Mouse (Mus musculus) stomach, embryonic 15.5 days (tissue): ENCODE measurements around the gene Gm5269. TPM values are rescaled to one million over a fixed set of nuclear protein-coding genes. Genes with fewer than 3 reads are reported as not detected.

Experiments
- ATAC-seq: fragments of 200-750 bp; cut with Nextera tagmentation; 2 replicates; pipeline ENCODE4 v1.8.0; 2017; ENCODE audit warnings: low read depth, moderate number of reproducible peaks, moderate TSS enrichment; ENCODE audit not compliant: insufficient read depth, low FRiP score
- H3K27ac ChIP-seq: fragments of 300-500 bp; sonication (generic); 2 replicates; pipeline ENCODE4 v1.5.1; 2015; ENCODE audit warnings: mild to moderate bottlenecking, inconsistent platforms
- H3K27me3 ChIP-seq: fragments of 300-500 bp; sonication (generic); replicated peaks from 2 replicates; pipeline ENCODE4 v1.6.1; 2015; ENCODE audit warnings: inconsistent platforms
- H3K36me3 ChIP-seq: fragments of 300-500 bp; sonication (generic); 2 replicates; pipeline ENCODE4 v1.6.1; 2015; ENCODE audit warnings: inconsistent platforms
- H3K4me1 ChIP-seq: fragments of 300-500 bp; sonication (generic); 2 replicates; pipeline ENCODE4 v1.6.1; 2015; ENCODE audit warnings: inconsistent platforms
- H3K4me2 ChIP-seq: fragments of 300-500 bp; sonication (generic); 2 replicates; pipeline ENCODE4 v1.6.1; 2015; ENCODE audit warnings: mild to moderate bottlenecking, inconsistent platforms
- H3K4me3 ChIP-seq: fragments of 300-500 bp; sonication (generic); replicated peaks from 2 replicates; pipeline ENCODE4 v1.5.1; 2015; ENCODE audit warnings: inconsistent platforms
- H3K9ac ChIP-seq: fragments of 300-500 bp; sonication (generic); 2 replicates; pipeline ENCODE4 v1.6.1; 2015; ENCODE audit warnings: inconsistent platforms
- H3K9me3 ChIP-seq: fragments of 300-500 bp; sonication (generic); 2 replicates; pipeline ENCODE4 v1.6.1; 2016; ENCODE audit warnings: inconsistent platforms
- WGBS: fragments of 180-500 bp; shearing (Covaris S2); methylation state at CpG from one replicate; pipeline ENCODE4 v1.1.7; 2015; 5-methylcytosine and 5-hydroxymethylcytosine counted together
- polyA plus RNA-seq: library from polyadenylated mRNA; unstranded; fragments of >200 nt; fragmentation: Nextera tagmentation; extraction: Ambion mirVana; gene quantifications from 2 replicates; pipeline ENCODE4 v1.2.1, GENCODE M21; 2015

Gene Gm5269
- polyA plus RNA-seq, 1 experiment from 2014 or later = not detected

- Histone ChIP-seq H3K4me1 (no peaks in the 10 kb centered on the region), H3K4me2 (no peak overlapping the region), H3K9ac (no peak overlapping the region), H3K27ac (no peak overlapping the region), H3K36me3 (peaks cover 4% of the 10 kb centered on the region; the same call in 1 of the 2 replicates), H3K9me3 (no peaks in the 10 kb centered on the region), H3K4me3 (no peak overlapping the region), H3K27me3 (no peaks in the 10 kb centered on the region)
- 90% methylated on average over 4 of the region's 4 CpGs for WGBS
- ATAC-seq = no peak
These were observed 24.2 kb upstream of the Gm5269 start for GRCm38 (mm10) chr1:45914236-45914635.

GRCm38 (mm10) chr1:45905107-45905821, 15.2 kb upstream of the Gm5269 start:
- H3K9me3 ChIP-seq = no peaks in the 10 kb centered on the region
- H3K4me3 ChIP-seq = no peak overlapping the region
- peak; percentile 88 for ATAC-seq
- H3K27me3 ChIP-seq = no peaks in the 10 kb centered on the region
- WGBS = 14% methylated on average over 5 of the region's 5 CpGs
- peaks cover 9% of the 10 kb centered on the region; the same call in 1 of the 2 replicates for H3K4me1 ChIP-seq
- H3K27ac ChIP-seq = peak overlapping the region; percentile 57
- peak overlapping the region; percentile 21; the same call in 1 of the 2 replicates for H3K4me2 ChIP-seq
- H3K9ac ChIP-seq = no peak overlapping the region
- H3K36me3 ChIP-seq = no peaks in the 10 kb centered on the region

GRCm38 (mm10) chr1:45904161-45904560, 14.1 kb upstream of the Gm5269 start:
- Histone ChIP-seq H3K4me1 (peaks cover 9% of the 10 kb centered on the region; the same call in 1 of the 2 replicates), H3K4me3 (no peak overlapping the region), H3K36me3 (no peaks in the 10 kb centered on the region), H3K27me3 (no peaks in the 10 kb centered on the region), H3K4me2 (no peak overlapping the region), H3K27ac (no peak overlapping the region), H3K9ac (no peak overlapping the region), H3K9me3 (no peaks in the 10 kb centered on the region)
- no peak for ATAC-seq
- WGBS = 77% methylated on average over 3 of the region's 3 CpGs

GRCm38 (mm10) chr1:45898044-45898443, 8.0 kb upstream of the Gm5269 start:
- WGBS = 42% methylated on average over 1 of the region's 1 CpGs
- no peaks in the 10 kb centered on the region for H3K9me3 ChIP-seq
- H3K4me1 ChIP-seq = no peaks in the 10 kb centered on the region
- no peak overlapping the region for H3K4me3 ChIP-seq
- no peak overlapping the region for H3K4me2 ChIP-seq
- no peak overlapping the region for H3K27ac ChIP-seq
- no peak for ATAC-seq
- H3K9ac ChIP-seq = no peak overlapping the region
- H3K36me3 ChIP-seq = no peaks in the 10 kb centered on the region
- no peaks in the 10 kb centered on the region for H3K27me3 ChIP-seq

- no peaks in the 10 kb centered on the region for H3K4me1 ChIP-seq
- no peaks in the 10 kb centered on the region for H3K9me3 ChIP-seq
- 0 out of 2 replicates have a peak overlapping the region, but pooled peaks have one; percentile 12 for H3K27ac ChIP-seq
- H3K4me3 ChIP-seq = no peak overlapping the region
- ATAC-seq = no peak
- H3K4me2 ChIP-seq = no peak overlapping the region
- no peak overlapping the region for H3K9ac ChIP-seq
- WGBS = 76% methylated on average over 6 of the region's 6 CpGs
- no peaks in the 10 kb centered on the region for H3K27me3 ChIP-seq
- H3K36me3 ChIP-seq = no peaks in the 10 kb centered on the region
These were observed 4.3 kb upstream of the Gm5269 start for GRCm38 (mm10) chr1:45894168-45894912.

- no peaks in the 10 kb centered on the region for H3K9me3 ChIP-seq
- no peak overlapping the region for H3K4me2 ChIP-seq
- no peaks in the 10 kb centered on the region for H3K36me3 ChIP-seq
- no peak for ATAC-seq
- no peaks in the 10 kb centered on the region for H3K4me1 ChIP-seq
- no peak overlapping the region for H3K9ac ChIP-seq
- no peak overlapping the region for H3K27ac ChIP-seq
- no peak overlapping the region for H3K4me3 ChIP-seq
- 71% methylated on average over 2 of the region's 2 CpGs for whole genome bisulfite sequencing
- H3K27me3 ChIP-seq = no peaks in the 10 kb centered on the region
These were observed 1.9 kb upstream of the Gm5269 start for GRCm38 (mm10) chr1:45891986-45892385.

- no peak overlapping the region for H3K9ac ChIP-seq
- no peaks in the 10 kb centered on the region for H3K4me1 ChIP-seq
- WGBS = 61% methylated on average over 9 of the region's 9 CpGs
- no peaks in the 10 kb centered on the region for H3K27me3 ChIP-seq
- H3K27ac ChIP-seq = no peak overlapping the region
- H3K36me3 ChIP-seq = no peaks in the 10 kb centered on the region
- H3K4me3 ChIP-seq = no peak overlapping the region
- H3K9me3 ChIP-seq = no peaks in the 10 kb centered on the region
- ATAC-seq = peak; percentile 76
- no peak overlapping the region for H3K4me2 ChIP-seq
These were observed 3.3 kb downstream of the Gm5269 start for GRCm38 (mm10) chr1:45886800-45887199.

- ATAC-seq = no peak
- Histone ChIP-seq H3K36me3 (no peaks in the 10 kb centered on the region), H3K27ac (no peak overlapping the region), H3K4me2 (no peak overlapping the region), H3K9ac (no peak overlapping the region), H3K9me3 (no peaks in the 10 kb centered on the region), H3K27me3 (no peaks in the 10 kb centered on the region), H3K4me1 (no peaks in the 10 kb centered on the region), H3K4me3 (no peak overlapping the region)
These were observed 6.7 kb downstream of the Gm5269 start for GRCm38 (mm10) chr1:45883378-45883777.

- 41% methylated on average over 6 of the region's 6 CpGs for WGBS
- H3K36me3 ChIP-seq = no peaks in the 10 kb centered on the region
- no peaks in the 10 kb centered on the region for H3K4me1 ChIP-seq
- H3K27ac ChIP-seq = no peak overlapping the region
- no peak overlapping the region for H3K4me2 ChIP-seq
- no peaks in the 10 kb centered on the region for H3K27me3 ChIP-seq
- no peak overlapping the region for H3K9ac ChIP-seq
- no peaks in the 10 kb centered on the region for H3K9me3 ChIP-seq
- H3K4me3 ChIP-seq = no peak overlapping the region
- ATAC-seq = no peak
These were observed 8.0 kb downstream of the Gm5269 start for GRCm38 (mm10) chr1:45882076-45882475.

GRCm38 (mm10) chr1:45881228-45881832, 8.7 kb downstream of the Gm5269 start:
- Histone ChIP-seq H3K9ac (no peak overlapping the region), H3K9me3 (no peaks in the 10 kb centered on the region), H3K4me2 (no peak overlapping the region), H3K4me3 (no peak overlapping the region), H3K4me1 (no peaks in the 10 kb centered on the region), H3K27me3 (no peaks in the 10 kb centered on the region), H3K27ac (no peak overlapping the region), H3K36me3 (no peaks in the 10 kb centered on the region)
- WGBS = 74% methylated on average over 3 of the region's 3 CpGs
- no peak for ATAC-seq

- Histone ChIP-seq H3K4me3 (no peak overlapping the region), H3K4me2 (no peak overlapping the region), H3K36me3 (no peaks in the 10 kb centered on the region), H3K9me3 (no peaks in the 10 kb centered on the region), H3K27me3 (no peaks in the 10 kb centered on the region), H3K4me1 (no peaks in the 10 kb centered on the region), H3K27ac (no peak overlapping the region), H3K9ac (no peak overlapping the region)
- ATAC-seq = no peak
- 85% methylated on average over 3 of the region's 3 CpGs for WGBS
These were observed 12.6 kb downstream of the Gm5269 start for GRCm38 (mm10) chr1:45877463-45877862.
